Mouse (Mus musculus): ENCODE results near the gene St3gal3.

DNA sequence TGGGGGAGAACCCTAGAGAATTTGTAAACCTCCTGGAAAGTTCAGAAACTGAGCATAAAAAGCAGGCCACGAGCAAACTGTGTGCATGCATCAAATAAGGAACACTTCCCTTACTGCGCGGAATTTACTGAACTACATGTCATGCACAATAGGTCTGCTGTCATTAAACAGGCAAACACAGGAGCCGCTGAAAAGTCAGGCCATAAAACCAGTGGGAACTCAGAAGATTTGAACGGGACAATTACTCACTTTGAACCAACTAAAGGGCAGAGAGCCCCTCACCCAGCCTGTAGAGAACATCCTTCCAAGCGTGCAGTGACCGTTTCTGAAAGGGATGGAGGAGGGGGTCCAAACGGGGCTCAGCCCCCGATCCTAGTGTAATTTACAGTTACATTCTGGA, 93.6 kb downstream of the St3gal3 start:
- TF ChIP-seq CTCF (IDR thresholded peaks at IDR 0.05) (no peak), POLR2A (IDR thresholded peaks at IDR 0.05; ENCODE audit: insufficient read depth, low read depth, low read length) (no peak)
